Mouse (Mus musculus): ENCODE data around the gene Vwf. TPM values are rescaled to one million over a fixed set of nuclear protein-coding genes. Genes with fewer than 3 reads are reported as not detected.

The Vwf gene
- total and polyA plus RNA-seq, 2 experiments from 2014 or later, result 16.6 to 36.7 TPM

DNA sequence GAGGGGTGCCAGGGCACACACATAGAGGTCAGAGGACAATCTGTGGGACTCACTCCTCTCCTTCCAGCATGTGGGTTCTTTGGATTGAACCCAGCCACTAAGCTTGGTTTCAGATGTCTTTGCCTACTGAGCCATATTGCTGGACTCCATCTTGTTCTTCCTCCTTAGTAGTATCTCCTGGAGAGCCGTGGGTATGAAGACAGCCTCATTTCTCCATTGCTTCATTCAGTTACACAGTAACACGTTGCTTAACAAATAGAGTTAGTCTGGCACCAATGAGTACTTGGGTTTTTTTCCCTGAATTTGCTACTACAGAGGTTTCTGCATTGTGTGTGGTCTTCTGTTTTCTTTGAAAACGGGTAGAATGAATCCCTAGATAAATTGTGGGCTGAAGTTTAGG lies 20.5 kb upstream of the Vwf start:
- no peak for TF ChIP-seq CTCF (IDR thresholded peaks at IDR 0.05)
- no peaks in the 10 kb centered on the region for H3K36me3 ChIP-seq (ENCODE audit: insufficient read depth, low read length)

DNA sequence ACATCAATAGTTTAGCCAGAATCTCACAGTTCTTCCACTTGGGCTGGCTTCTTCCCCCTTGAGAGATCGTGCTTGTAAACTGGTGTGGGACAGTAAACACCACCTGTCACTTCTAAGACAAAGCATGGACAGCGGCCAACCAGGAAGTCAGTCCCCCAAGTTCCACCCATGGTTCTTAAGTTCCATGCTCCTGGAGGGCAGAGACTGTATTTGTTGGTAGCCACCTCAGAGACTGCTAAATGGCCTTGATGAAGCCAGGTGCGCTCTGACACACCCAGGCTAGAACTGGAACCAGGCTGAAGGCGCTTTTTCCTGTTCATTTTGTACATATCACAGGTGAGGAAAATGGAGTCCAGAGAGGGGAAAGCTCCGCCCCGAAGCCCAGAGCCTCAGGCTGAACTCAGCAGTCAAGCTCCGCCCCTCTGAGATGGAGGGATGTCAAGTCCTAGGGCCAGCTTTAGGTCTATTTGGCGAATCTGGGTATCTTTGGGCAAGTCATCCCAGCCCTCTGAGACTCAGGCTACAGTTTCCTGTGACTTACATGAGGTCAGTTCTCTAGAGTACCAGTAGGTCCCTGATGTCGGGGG lies 17.9 kb upstream of the Vwf start:
- H3K4me2 ChIP-seq (ENCODE audit: low read depth, low read length, poor library complexity, severe bottlenecking), result no peak overlapping the region
- no peaks in the 10 kb centered on the region for H3K9me3 ChIP-seq (ENCODE audit: low read length)
- TF ChIP-seq CTCF (IDR thresholded peaks at IDR 0.05), result no peak
- H3K36me3 ChIP-seq (ENCODE audit: insufficient read depth, low read length), result no peaks in the 10 kb centered on the region
- H3K9ac ChIP-seq (replicated peaks; ENCODE audit: low read length, poor library complexity, severe bottlenecking), result no peak overlapping the region
- ATAC-seq (ENCODE audit: low FRiP score), result no peak
- no peaks in the 10 kb centered on the region for H3K4me1 ChIP-seq (ENCODE audit: insufficient read depth, low read length)
- no peak for DNase-seq (ENCODE audit: low spot score)
- H3K27me3 ChIP-seq (ENCODE audit: insufficient read depth, low read length), result no peaks in the 10 kb centered on the region
- H3K27ac ChIP-seq (ENCODE audit: low read depth, low read length), result no peak overlapping the region
- 85% methylated on average over 9 of the region's 9 CpGs for WGBS
- H3K4me3 ChIP-seq (ENCODE audit: low read depth, low read length), result no peak overlapping the region

More for the DNA sequence above, 20.5 kb upstream of the Vwf start:
- no peak for DNase-seq (ENCODE audit: low spot score)
- no peak for ATAC-seq (ENCODE audit: low FRiP score)
- no peak overlapping the region for H3K4me3 ChIP-seq (ENCODE audit: low read depth, low read length)
- H3K4me2 ChIP-seq (ENCODE audit: low read depth, low read length, poor library complexity, severe bottlenecking), result no peak overlapping the region
- H3K9ac ChIP-seq (replicated peaks; ENCODE audit: low read length, poor library complexity, severe bottlenecking), result no peak overlapping the region
- H3K4me1 ChIP-seq (ENCODE audit: insufficient read depth, low read length), result no peaks in the 10 kb centered on the region
- 58% methylated on average over 3 of the region's 3 CpGs for WGBS
- H3K27me3 ChIP-seq (ENCODE audit: insufficient read depth, low read length), result no peaks in the 10 kb centered on the region
- H3K27ac ChIP-seq (ENCODE audit: low read depth, low read length), result no peak overlapping the region
- no peaks in the 10 kb centered on the region for H3K9me3 ChIP-seq (ENCODE audit: low read length)

DNA sequence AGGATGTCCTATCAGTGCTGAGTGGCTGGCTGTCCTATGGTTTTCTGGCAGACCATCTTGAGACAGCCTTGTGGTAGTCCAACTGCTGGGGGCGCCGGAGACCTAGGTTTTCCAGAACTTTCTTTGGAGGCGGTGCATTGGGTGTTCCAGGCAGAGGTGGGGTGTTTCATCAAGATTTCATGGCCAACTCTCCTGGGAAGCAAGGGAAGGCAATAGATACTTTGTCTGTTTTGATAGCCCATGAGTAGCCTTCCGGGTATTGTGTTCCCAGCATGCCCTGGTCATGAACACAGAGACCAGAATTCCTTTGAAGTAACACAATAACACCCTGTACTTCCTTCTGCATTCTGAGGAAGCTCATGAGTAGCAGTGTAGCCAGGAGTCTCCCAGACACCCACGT lies 17.1 kb upstream of the Vwf start:
- Histone ChIP-seq H3K27ac (ENCODE audit: low read depth, low read length) (no peak overlapping the region), H3K4me3 (ENCODE audit: low read depth, low read length) (no peak overlapping the region), H3K36me3 (ENCODE audit: insufficient read depth, low read length) (no peaks in the 10 kb centered on the region), H3K9ac (replicated peaks; ENCODE audit: low read length, poor library complexity, severe bottlenecking) (no peak overlapping the region), H3K9me3 (ENCODE audit: low read length) (no peaks in the 10 kb centered on the region), H3K4me1 (ENCODE audit: insufficient read depth, low read length) (no peaks in the 10 kb centered on the region), H3K4me2 (ENCODE audit: low read depth, low read length, poor library complexity, severe bottlenecking) (no peak overlapping the region), H3K27me3 (ENCODE audit: insufficient read depth, low read length) (no peaks in the 10 kb centered on the region)
- 90% methylated on average over 5 of the region's 5 CpGs for WGBS
- DNase-seq (ENCODE audit: low spot score) (no peak), ATAC-seq (ENCODE audit: low FRiP score) (no peak)
- TF ChIP-seq CTCF (IDR thresholded peaks at IDR 0.05), result no peak

DNA sequence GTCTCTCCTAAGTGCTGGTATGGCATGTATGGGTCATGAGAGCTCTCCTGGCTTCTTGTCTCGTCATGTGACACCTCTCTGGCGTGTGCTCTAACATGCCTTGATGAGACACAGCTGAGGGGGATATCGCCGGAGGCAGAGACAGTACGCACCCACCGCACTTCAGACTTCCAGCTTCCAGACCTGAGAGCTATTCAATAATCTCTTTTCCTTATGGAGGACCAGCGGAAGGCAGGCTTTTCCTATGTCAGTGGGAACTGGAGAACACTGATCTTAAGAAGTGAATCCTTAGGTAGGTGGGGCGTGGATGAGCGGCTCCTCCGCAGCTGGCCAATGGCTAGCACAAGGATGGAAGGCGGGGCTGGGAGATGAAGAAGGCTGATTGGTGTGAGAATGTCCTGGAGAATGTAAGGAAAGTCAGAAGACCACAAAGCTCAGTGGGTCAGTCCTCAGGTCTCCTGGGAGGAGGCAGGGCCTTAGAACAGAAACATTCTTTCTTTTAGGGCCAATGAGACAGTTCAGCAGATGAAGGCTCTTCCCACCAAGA lies 13.4 kb upstream of the Vwf start:
- no peak overlapping the region for H3K27ac ChIP-seq (ENCODE audit: low read depth, low read length)
- DNase-seq (ENCODE audit: low spot score) (no peak), ATAC-seq (ENCODE audit: low FRiP score) (no peak)
- H3K4me3 ChIP-seq (ENCODE audit: low read depth, low read length), result no peak overlapping the region
- TF ChIP-seq CTCF (IDR thresholded peaks at IDR 0.05), result no peak
- no peaks in the 10 kb centered on the region for H3K9me3 ChIP-seq (ENCODE audit: low read length)
- H3K9ac ChIP-seq (replicated peaks; ENCODE audit: low read length, poor library complexity, severe bottlenecking), result no peak overlapping the region
- WGBS, result 89% methylated on average over 11 of the region's 11 CpGs
- no peaks in the 10 kb centered on the region for H3K36me3 ChIP-seq (ENCODE audit: insufficient read depth, low read length)
- H3K4me2 ChIP-seq (ENCODE audit: low read depth, low read length, poor library complexity, severe bottlenecking), result no peak overlapping the region
- H3K27me3 ChIP-seq (ENCODE audit: insufficient read depth, low read length), result no peaks in the 10 kb centered on the region
- H3K4me1 ChIP-seq (ENCODE audit: insufficient read depth, low read length), result no peaks in the 10 kb centered on the region

DNA sequence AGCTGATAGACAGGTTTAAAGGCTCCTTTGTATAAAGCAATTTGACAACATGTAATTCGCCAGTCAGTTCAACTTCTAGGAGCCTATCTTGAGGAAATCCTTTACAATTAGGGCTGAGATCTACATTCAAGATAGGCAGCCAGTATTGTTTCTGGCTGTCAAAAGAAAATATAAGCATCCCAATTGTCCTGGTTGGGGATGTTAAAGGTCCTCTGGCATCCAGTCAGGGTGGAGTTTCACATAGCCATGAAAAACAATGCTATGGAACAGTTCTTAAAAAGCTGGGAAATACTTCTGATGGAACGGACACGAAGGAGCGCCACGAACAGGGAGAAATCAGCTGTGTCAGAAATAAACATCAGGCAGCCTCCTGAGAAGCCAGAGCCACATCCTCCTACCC lies 11.6 kb upstream of the Vwf start:
- Histone ChIP-seq H3K36me3 (ENCODE audit: insufficient read depth, low read length) (no peaks in the 10 kb centered on the region), H3K9ac (replicated peaks; ENCODE audit: low read length, poor library complexity, severe bottlenecking) (no peak overlapping the region), H3K27ac (ENCODE audit: low read depth, low read length) (no peak overlapping the region), H3K27me3 (ENCODE audit: insufficient read depth, low read length) (no peaks in the 10 kb centered on the region), H3K4me1 (ENCODE audit: insufficient read depth, low read length) (no peaks in the 10 kb centered on the region), H3K4me3 (ENCODE audit: low read depth, low read length) (no peak overlapping the region), H3K4me2 (ENCODE audit: low read depth, low read length, poor library complexity, severe bottlenecking) (no peak overlapping the region), H3K9me3 (ENCODE audit: low read length) (no peaks in the 10 kb centered on the region)
- DNase-seq (ENCODE audit: low spot score) (no peak), ATAC-seq (ENCODE audit: low FRiP score) (no peak)
- no peak for TF ChIP-seq CTCF (IDR thresholded peaks at IDR 0.05)
- WGBS, result 74% methylated on average over 5 of the region's 5 CpGs

DNA sequence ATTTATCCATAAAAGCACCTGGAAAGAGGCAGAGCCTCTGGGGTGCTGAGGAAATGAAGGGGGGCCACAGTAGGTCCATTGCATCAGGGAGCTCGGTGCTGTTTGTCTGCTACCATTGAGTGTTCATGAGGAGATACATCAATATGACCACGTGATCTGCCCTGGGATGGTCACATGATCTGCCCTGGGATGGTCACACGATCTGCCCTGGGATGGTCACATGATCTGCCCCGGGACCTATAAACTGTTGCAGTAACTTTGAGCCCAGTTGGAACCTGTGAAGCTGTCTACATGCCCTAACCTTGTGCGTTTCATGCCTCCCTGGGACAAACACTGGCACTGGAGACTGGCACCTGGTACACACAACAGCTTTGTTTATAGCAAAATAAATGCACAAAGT lies 8.1 kb upstream of the Vwf start:
- H3K4me3 ChIP-seq (ENCODE audit: low read depth, low read length), result no peak overlapping the region
- H3K9ac ChIP-seq (replicated peaks; ENCODE audit: low read length, poor library complexity, severe bottlenecking), result no peak overlapping the region
- no peaks in the 10 kb centered on the region for H3K4me1 ChIP-seq (ENCODE audit: insufficient read depth, low read length)
- H3K4me2 ChIP-seq (ENCODE audit: low read depth, low read length, poor library complexity, severe bottlenecking), result no peak overlapping the region
- no peaks in the 10 kb centered on the region for H3K36me3 ChIP-seq (ENCODE audit: insufficient read depth, low read length)
- no peak for ATAC-seq (ENCODE audit: low FRiP score)
- DNase-seq (ENCODE audit: low spot score), result no peak
- H3K9me3 ChIP-seq (ENCODE audit: low read length), result no peaks in the 10 kb centered on the region
- WGBS, result 91% methylated on average over 5 of the region's 5 CpGs
- H3K27ac ChIP-seq (ENCODE audit: low read depth, low read length), result no peak overlapping the region
- no peak for TF ChIP-seq CTCF (IDR thresholded peaks at IDR 0.05)
- H3K27me3 ChIP-seq (ENCODE audit: insufficient read depth, low read length), result no peaks in the 10 kb centered on the region
